Mouse (Mus musculus) liver, embryonic 14.5 days (tissue): ENCODE measurements around the gene Ap1m1. TPM values are rescaled to one million over a fixed set of nuclear protein-coding genes. Genes with fewer than 3 reads are reported as not detected.

ENCODE experiments used
- ATAC-seq: fragments of 200-750 bp; cut with Nextera tagmentation; 2 replicates; pipeline ENCODE4 v1.8.0; 2017; ENCODE audit warnings: moderate number of reproducible peaks, mild to moderate bottlenecking, moderate library complexity; ENCODE audit not compliant: insufficient read depth
- DNase-seq, 3 experiments: peaks; one replicate each; pipeline ENCODE4 v3.0.0-alpha.2; 2012 to 2013; ENCODE audit warnings: low read depth in 3 of 3, low spot score in 3 of 3
- H3K27ac ChIP-seq: fragments of 300-500 bp; sonication (generic); 2 replicates; pipeline ENCODE4 v1.5.1; 2014; ENCODE audit warnings: moderate library complexity, mild to moderate bottlenecking, control low read depth, inconsistent platforms
- H3K27me3 ChIP-seq: fragments of 300-500 bp; sonication (generic); 2 replicates; pipeline ENCODE4 v1.6.1; 2014; ENCODE audit warnings: mild to moderate bottlenecking, low read length, moderate library complexity; ENCODE audit not compliant: control insufficient read depth, insufficient read depth
- H3K36me3 ChIP-seq: fragments of 300-500 bp; sonication (generic); replicated peaks from 2 replicates; pipeline ENCODE4 v1.6.1; 2014; ENCODE audit warnings: low read depth; ENCODE audit not compliant: control insufficient read depth, insufficient read depth
- H3K4me1 ChIP-seq, 2 experiments: fragments of 200-500 bp in 1 of 2; fragments of 300-500 bp in 1 of 2; sonication (generic) in 1 of 2; replicated peaks; 2 replicates each; pipeline ENCODE4 v1.6.1; 2012 to 2014; ENCODE audit warnings: antibody characterized with exemption in 1 of 2, inconsistent platforms in 1 of 2, low read length in 1 of 2; ENCODE audit not compliant: control insufficient read depth in 2 of 2, insufficient read depth in 2 of 2
- H3K4me2 ChIP-seq: fragments of 300-500 bp; sonication (generic); 2 replicates; pipeline ENCODE4 v1.6.1; 2014; ENCODE audit warnings: low read depth, mild to moderate bottlenecking, control low read depth, moderate library complexity
- H3K4me3 ChIP-seq, 2 experiments: fragments of 200-500 bp in 1 of 2; fragments of 300-500 bp in 1 of 2; sonication (generic) in 1 of 2; 2 replicates each; pipeline ENCODE4 v1.5.1; 2012 to 2014; ENCODE audit warnings: low read depth in 2 of 2, low read length in 2 of 2, mild to moderate bottlenecking in 2 of 2, control low read depth in 1 of 2, inconsistent platforms in 1 of 2, moderate library complexity in 1 of 2; ENCODE audit not compliant: insufficient read depth in 1 of 2
- H3K9ac ChIP-seq: fragments of 300-500 bp; sonication (generic); replicated peaks from 2 replicates; pipeline ENCODE4 v1.6.1; 2014; ENCODE audit warnings: mild to moderate bottlenecking, control low read depth, moderate library complexity
- H3K9me3 ChIP-seq: fragments of 300-500 bp; sonication (generic); 2 replicates; pipeline ENCODE4 v1.6.1; 2016; ENCODE audit warnings: low read length, mixed read lengths; ENCODE audit not compliant: control insufficient read depth
- CTCF ChIP-seq: IDR thresholded peaks from 2 replicates; pipeline ENCODE4 v1.5.1; 2016; ENCODE audit warnings: antibody characterized with exemption, low read depth, control low read depth
- EP300 ChIP-seq: IDR thresholded peaks from 2 replicates; pipeline ENCODE4 v1.6.1; 2016; ENCODE audit warnings: antibody characterized with exemption, low read depth
- WGBS: fragments of 180-500 bp; shearing (Covaris S2); extraction: QIAGEN DNeasy Blood & Tissue Kit; methylation state at CpG from one replicate; pipeline ENCODE4 v1.1.7; 2014; ENCODE audit not compliant: insufficient replicate concordance; 5-methylcytosine and 5-hydroxymethylcytosine counted together
- polyA plus RNA-seq, 2 experiments: library from polyadenylated mRNA; depleted of rRNA in 1 of 2; stranded (reverse) in 1 of 2; unstranded in 1 of 2; fragments of >200 nt; fragmentation: Nextera tagmentation in 1 of 2; extraction: Ambion mirVana in 1 of 2; gene quantifications; 2 replicates each; pipeline versions ENCODE4 v1.2.1 to v1.2.3; 2012 to 2014

The Ap1m1 gene
- polyA plus RNA-seq, 2 experiments = 38.8 to 46.7 TPM

DNA sequence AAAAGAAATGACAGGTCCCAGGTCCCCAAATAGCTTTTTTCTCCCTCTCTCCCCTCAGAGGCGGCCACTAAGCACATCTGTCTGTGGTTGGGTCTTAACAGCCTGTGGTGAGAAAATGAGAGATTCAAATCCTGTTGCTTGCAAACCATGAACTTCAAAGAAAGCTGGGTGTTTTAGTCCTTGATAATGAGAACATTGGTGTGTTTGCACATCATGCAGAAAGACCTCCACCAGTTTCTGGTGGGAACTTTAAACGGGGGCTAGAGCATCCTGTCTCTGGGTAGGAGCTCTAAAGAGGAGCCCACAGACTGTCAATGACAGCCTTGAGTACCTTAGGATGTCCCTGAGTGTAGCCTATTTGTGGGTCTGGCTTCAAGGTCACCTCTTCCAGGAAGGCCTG, 51.3 kb downstream of the Ap1m1 start:
- no peak overlapping the region for H3K4me2 ChIP-seq
- no peak overlapping the region for H3K27ac ChIP-seq
- ATAC-seq (no peak), DNase-seq (no peak)
- no peaks in the 10 kb centered on the region for H3K27me3 ChIP-seq
- 19% methylated on average over 2 of the region's 2 CpGs for WGBS
- no peak overlapping the region for H3K4me3 ChIP-seq
- H3K4me1 ChIP-seq = peaks cover 0 to 5% of the 10 kb centered on the region in 2 experiments; a peak in 2 of 4 replicates
- H3K36me3 ChIP-seq = no peaks in the 10 kb centered on the region
- TF ChIP-seq EP300 (no peak), CTCF (no peak)
- no peak overlapping the region for H3K9ac ChIP-seq
- no peaks in the 10 kb centered on the region for H3K9me3 ChIP-seq

DNA sequence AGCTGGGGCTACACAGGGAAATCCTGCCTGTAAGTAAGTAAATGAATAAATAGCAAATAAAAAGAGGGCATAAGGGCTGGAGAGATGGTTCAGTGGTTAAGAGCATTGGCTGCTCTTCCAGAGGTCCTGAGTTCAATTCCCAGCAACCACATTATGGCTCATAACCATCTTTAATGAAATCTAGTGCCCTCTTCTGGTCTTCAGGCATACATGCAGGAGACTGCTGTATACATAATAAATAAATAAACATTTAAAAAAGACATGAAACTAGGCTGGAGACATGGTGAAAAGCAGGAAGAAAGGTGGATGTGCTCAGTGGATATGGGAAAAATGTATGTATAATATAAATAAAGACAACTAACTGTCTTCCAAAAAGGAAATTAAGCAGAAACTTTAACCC, 53.5 kb downstream of the Ap1m1 start:
- H3K27me3 ChIP-seq = no peaks in the 10 kb centered on the region
- TF ChIP-seq CTCF = 0 out of 2 replicates have a peak, but pooled peaks have one; percentile 4
- TF ChIP-seq EP300 = no peak
- no peak overlapping the region for H3K9ac ChIP-seq
- H3K4me2 ChIP-seq = no peak overlapping the region
- H3K4me3 ChIP-seq = no peak overlapping the region
- no peaks in the 10 kb centered on the region for H3K9me3 ChIP-seq
- H3K27ac ChIP-seq = no peak overlapping the region
- DNase-seq = no peak
- ATAC-seq = no peak
- no peaks in the 10 kb centered on the region for H3K36me3 ChIP-seq
- peaks cover 0 to 5% of the 10 kb centered on the region in 2 experiments; a peak in 2 of 4 replicates for H3K4me1 ChIP-seq

DNA sequence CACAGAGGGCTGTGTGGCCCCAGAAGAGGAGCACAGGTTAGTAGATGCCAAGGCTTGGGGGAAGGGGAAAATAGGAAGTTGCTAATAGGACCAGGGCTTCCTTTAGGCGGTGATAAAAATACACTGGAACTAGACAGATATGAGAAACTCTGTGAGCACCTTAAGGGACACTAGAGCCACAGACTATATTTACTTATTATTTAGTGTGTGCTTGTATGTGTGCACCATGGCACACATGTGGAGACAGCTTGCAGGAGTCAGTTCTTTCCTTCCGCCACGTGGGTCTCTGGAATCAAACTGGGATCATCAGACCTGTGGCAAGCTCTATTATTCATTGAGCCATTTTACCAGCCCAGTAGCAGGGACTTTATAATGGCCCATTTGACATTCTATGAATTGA, 55.3 kb downstream of the Ap1m1 start:
- H3K4me2 ChIP-seq = no peak overlapping the region
- ATAC-seq (no peak), DNase-seq (no peak)
- H3K27me3 ChIP-seq = no peaks in the 10 kb centered on the region
- peaks cover 0 to 5% of the 10 kb centered on the region in 2 experiments; a peak in 2 of 4 replicates for H3K4me1 ChIP-seq
- WGBS = 29% methylated on average over 3 of the region's 3 CpGs
- H3K27ac ChIP-seq = no peak overlapping the region
- no peaks in the 10 kb centered on the region for H3K9me3 ChIP-seq
- no peak for TF ChIP-seq CTCF
- no peak for TF ChIP-seq EP300
- H3K9ac ChIP-seq = no peak overlapping the region
- no peaks in the 10 kb centered on the region for H3K36me3 ChIP-seq
- no peak overlapping the region for H3K4me3 ChIP-seq

DNA sequence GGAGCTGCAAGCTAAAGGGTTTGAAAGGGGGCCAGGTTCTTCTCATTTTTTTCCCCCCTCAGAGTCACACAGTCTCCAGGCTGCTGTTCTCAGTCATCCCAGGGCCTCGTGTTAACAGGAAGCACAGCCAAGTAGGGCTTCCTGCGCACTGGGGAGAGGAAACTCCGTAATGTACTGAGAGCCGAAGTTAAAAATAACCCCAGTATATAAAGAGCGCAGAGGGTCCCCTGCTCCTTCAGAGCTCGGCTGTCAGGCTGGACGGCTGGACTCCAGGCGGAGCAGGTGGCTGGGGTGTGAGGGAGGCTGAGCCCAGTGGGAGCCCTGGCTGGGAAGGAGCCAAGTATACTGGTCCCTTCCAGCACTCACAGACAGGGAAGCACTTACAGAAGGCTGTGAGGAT, 55.9 kb downstream of the Ap1m1 start:
- DNase-seq (no peak), ATAC-seq (peak; percentile 68)
- H3K4me2 ChIP-seq = no peak overlapping the region
- H3K27ac ChIP-seq = no peak overlapping the region
- no peak overlapping the region for H3K4me3 ChIP-seq
- 18% methylated on average over 8 of the region's 8 CpGs for WGBS
- peaks cover 0 to 5% of the 10 kb centered on the region in 2 experiments; a peak in 2 of 4 replicates for H3K4me1 ChIP-seq
- H3K27me3 ChIP-seq = no peaks in the 10 kb centered on the region
- H3K9ac ChIP-seq = no peak overlapping the region
- H3K36me3 ChIP-seq = no peaks in the 10 kb centered on the region
- TF ChIP-seq EP300 (no peak), CTCF (no peak)
- H3K9me3 ChIP-seq = no peaks in the 10 kb centered on the region

GRCm38 (mm10) chr8:72296561-72296960, 56.7 kb downstream of the Ap1m1 start:
- H3K9ac ChIP-seq = no peak overlapping the region
- H3K4me2 ChIP-seq = no peak overlapping the region
- no peaks in the 10 kb centered on the region for H3K36me3 ChIP-seq
- no peaks in the 10 kb centered on the region for H3K27me3 ChIP-seq
- H3K4me3 ChIP-seq = no peak overlapping the region
- 79% methylated on average over 8 of the region's 8 CpGs for WGBS
- peaks cover 0 to 5% of the 10 kb centered on the region in 2 experiments; a peak in 2 of 4 replicates for H3K4me1 ChIP-seq
- no peaks in the 10 kb centered on the region for H3K9me3 ChIP-seq
- ATAC-seq (no peak), DNase-seq (no peak)
- no peak for TF ChIP-seq EP300
- H3K27ac ChIP-seq = no peak overlapping the region
